Mouse (Mus musculus) cortical plate, adult 2 months (tissue): Measurements from ENCODE around the gene Ngfr. TPM values are rescaled to one million over a fixed set of nuclear protein-coding genes. Genes with fewer than 3 reads are reported as not detected.

Experiments used
- H3K27ac ChIP-seq: fragments of 200-500 bp; 2 replicates; pipeline ENCODE4 v1.5.1; 2012; ENCODE audit warnings: low read length, control low read depth, inconsistent platforms; ENCODE audit not compliant: insufficient read depth
- H3K4me1 ChIP-seq: fragments of 200-500 bp; 2 replicates; pipeline ENCODE4 v1.6.1; 2011; ENCODE audit warnings: low read length; ENCODE audit not compliant: control insufficient read depth, insufficient read depth
- H3K4me3 ChIP-seq: fragments of 200-500 bp; 2 replicates; pipeline ENCODE4 v1.5.1; 2011; ENCODE audit warnings: mild to moderate bottlenecking, low read length, control low read depth; ENCODE audit not compliant: insufficient read depth
- CTCF ChIP-seq: fragments of 200-500 bp; IDR thresholded peaks from 2 replicates; pipeline ENCODE4 v1.5.1; 2011; ENCODE audit warnings: mild to moderate bottlenecking, control low read depth, low read length; ENCODE audit not compliant: insufficient read depth; ENCODE audit errors: extremely low read depth
- POLR2A ChIP-seq: fragments of 200-500 bp; IDR thresholded peaks from 2 replicates; pipeline ENCODE4 v1.6.1; 2011; ENCODE audit warnings: mild to moderate bottlenecking, low read length, control low read depth; ENCODE audit not compliant: insufficient read depth; ENCODE audit errors: extremely low read depth
- polyA plus RNA-seq: library from polyadenylated mRNA; depleted of rRNA; stranded (reverse); fragments of >200 nt; gene quantifications from 2 replicates; pipeline ENCODE4 v1.2.3, GENCODE M21; 2012

The Ngfr gene
- polyA plus RNA-seq, 1 experiment = 0.86 TPM

DNA sequence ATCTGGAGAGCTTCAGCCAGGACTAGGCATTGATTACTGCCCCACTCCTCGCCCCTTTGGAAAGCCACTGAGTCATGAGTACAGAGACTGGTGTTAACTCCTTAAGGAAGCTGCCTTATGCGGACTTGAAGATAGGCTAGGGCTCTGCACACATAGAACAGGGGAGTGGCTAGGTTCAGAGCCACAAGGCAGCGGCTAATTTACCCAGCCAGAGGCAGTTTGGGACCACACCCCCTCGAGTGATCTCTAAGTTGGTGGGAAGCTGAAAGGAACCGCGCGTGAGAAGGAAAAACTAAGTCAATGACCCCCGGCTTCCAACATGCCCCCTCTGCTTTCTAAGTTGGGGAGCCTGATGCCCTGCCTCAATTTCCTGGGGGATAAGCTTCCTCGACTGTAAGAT, 2.9 kb downstream of the Ngfr start:
- Histone ChIP-seq H3K4me3 (no peak overlapping the region), H3K27ac (no peak overlapping the region), H3K4me1 (no peaks in the 10 kb centered on the region)
- TF ChIP-seq POLR2A = no peak

DNA sequence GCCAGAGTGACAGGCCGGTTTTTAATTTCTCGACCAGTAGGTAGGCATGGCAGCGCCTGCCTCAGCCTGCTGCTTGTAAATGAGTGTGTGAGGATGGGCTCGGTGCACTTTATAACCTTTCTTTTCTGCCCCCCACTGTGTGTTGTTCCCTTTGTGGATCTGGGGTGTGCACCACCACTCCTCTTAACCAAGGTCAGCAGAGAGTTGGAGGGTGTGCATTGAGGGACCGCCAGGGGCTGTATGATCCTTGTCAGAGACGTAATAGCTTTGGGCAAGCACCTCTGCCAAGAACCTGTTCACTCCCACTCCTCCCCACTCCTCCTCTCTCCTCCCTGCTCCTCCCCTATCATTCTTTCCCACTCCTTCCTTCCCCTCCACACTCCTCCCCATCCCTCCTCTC, 4.1 kb downstream of the Ngfr start:
- H3K27ac ChIP-seq = no peak overlapping the region
- no peak for TF ChIP-seq CTCF
- TF ChIP-seq POLR2A = no peak
- H3K4me3 ChIP-seq = no peak overlapping the region
- H3K4me1 ChIP-seq = no peaks in the 10 kb centered on the region

- no peak for TF ChIP-seq POLR2A
- no peak for TF ChIP-seq CTCF
- Histone ChIP-seq H3K27ac (no peak overlapping the region), H3K4me3 (no peak overlapping the region), H3K4me1 (no peaks in the 10 kb centered on the region)
These were observed 5.3 kb downstream of the Ngfr start for GRCm38 (mm10) chr11:95582193-95582592.

- TF ChIP-seq POLR2A = no peak
- Histone ChIP-seq H3K27ac (no peak overlapping the region), H3K4me3 (no peak overlapping the region), H3K4me1 (no peaks in the 10 kb centered on the region)
These were observed 8.1 kb downstream of the Ngfr start for GRCm38 (mm10) chr11:95579455-95579854.

DNA sequence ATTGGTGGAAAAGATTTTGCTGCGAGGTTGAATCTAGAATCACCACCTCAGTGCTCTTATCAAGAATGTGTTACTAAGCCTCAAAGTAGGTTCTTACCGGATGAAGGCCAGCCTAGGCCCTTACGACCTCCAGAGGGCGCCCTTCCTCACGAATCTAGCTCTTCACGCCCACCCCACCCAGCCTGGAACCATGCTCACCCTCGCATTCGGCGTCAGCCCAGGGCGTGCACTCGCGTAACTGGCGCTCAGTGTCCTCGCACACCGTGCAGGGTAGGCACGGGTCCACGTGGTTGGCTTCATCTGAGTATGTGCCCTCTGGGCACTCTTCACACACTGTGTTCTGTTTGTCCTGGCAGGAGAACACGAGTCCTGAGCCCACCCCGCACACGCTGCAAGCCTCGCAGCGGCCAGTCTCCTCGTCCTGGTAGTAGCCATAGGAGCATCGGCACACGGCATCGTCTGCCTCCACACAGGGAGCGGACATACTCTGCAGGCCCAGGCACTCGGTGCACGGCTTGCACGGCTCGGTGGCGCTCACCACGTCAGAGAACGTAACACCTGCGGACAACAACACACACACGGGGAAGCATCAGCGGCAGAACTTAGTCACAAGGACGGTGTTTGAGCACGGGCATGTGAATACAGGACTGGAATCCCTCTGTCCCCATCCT, 9.6 kb downstream of the Ngfr start:
- Histone ChIP-seq H3K4me3 (no peak overlapping the region), H3K27ac (no peak overlapping the region), H3K4me1 (no peaks in the 10 kb centered on the region)
- TF ChIP-seq POLR2A = no peak
- TF ChIP-seq CTCF = peak; percentile 62

- no peak overlapping the region for H3K27ac ChIP-seq
- no peak overlapping the region for H3K4me3 ChIP-seq
- TF ChIP-seq POLR2A (no peak), CTCF (no peak)
- no peaks in the 10 kb centered on the region for H3K4me1 ChIP-seq
These were observed 11.2 kb downstream of the Ngfr start for GRCm38 (mm10) chr11:95576299-95576698.

- TF ChIP-seq CTCF = no peak
- no peak for TF ChIP-seq POLR2A
- no peak overlapping the region for H3K27ac ChIP-seq
- H3K4me1 ChIP-seq = no peaks in the 10 kb centered on the region
- H3K4me3 ChIP-seq = no peak overlapping the region
These were observed 11.7 kb downstream of the Ngfr start for GRCm38 (mm10) chr11:95575791-95576190.

GRCm38 (mm10) chr11:95574786-95575334, 12.7 kb downstream of the Ngfr start:
- H3K27ac ChIP-seq = no peak overlapping the region
- H3K4me1 ChIP-seq = no peaks in the 10 kb centered on the region
- TF ChIP-seq CTCF = no peak
- no peak for TF ChIP-seq POLR2A
- H3K4me3 ChIP-seq = no peak overlapping the region

GRCm38 (mm10) chr11:95572227-95572626, 15.3 kb downstream of the Ngfr start:
- no peak overlapping the region for H3K27ac ChIP-seq
- TF ChIP-seq CTCF = no peak
- no peak for TF ChIP-seq POLR2A
- H3K4me3 ChIP-seq = no peak overlapping the region
- H3K4me1 ChIP-seq = no peaks in the 10 kb centered on the region

DNA sequence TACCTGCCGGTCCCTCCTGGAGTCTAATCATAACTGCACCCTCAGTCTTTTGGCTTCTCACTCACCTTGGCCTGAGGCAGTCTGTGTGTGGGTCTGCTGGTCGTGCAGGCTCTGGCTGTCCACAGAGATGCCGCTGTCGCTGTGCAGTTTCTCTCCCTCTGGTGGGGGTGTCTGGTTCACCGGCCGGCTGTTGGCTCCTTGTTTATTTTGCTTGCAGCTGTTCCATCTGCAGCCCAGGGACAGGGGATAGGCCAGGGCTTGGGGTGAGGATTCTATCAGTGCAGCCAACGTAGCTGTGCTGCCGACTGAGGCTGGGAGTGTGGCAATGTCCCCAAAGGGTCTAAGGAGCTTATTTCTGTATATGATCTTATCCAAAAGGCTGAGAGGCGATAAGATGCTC, 15.8 kb downstream of the Ngfr start:
- TF ChIP-seq POLR2A (no peak), CTCF (no peak)
- Histone ChIP-seq H3K27ac (no peak overlapping the region), H3K4me3 (no peak overlapping the region), H3K4me1 (no peaks in the 10 kb centered on the region)
